Mouse (Mus musculus) neural tube, embryonic 14.5 days (tissue): ENCODE measurements around the gene Exosc10. TPM values are rescaled to one million over a fixed set of nuclear protein-coding genes. Genes with fewer than 3 reads are reported as not detected.

Source experiments
- ATAC-seq: fragments of 200-750 bp; cut with Nextera tagmentation; 2 replicates; pipeline ENCODE4 v1.8.0; 2017; ENCODE audit warnings: low read depth, mild to moderate bottlenecking, moderate TSS enrichment, moderate library complexity
- H3K27ac ChIP-seq: fragments of 300-500 bp; sonication (generic); 2 replicates; pipeline ENCODE4 v1.5.1; 2014; ENCODE audit warnings: low read depth, mild to moderate bottlenecking, control low read depth, low read length, moderate library complexity, mixed read lengths
- H3K27me3 ChIP-seq: fragments of 300-500 bp; sonication (generic); 2 replicates; pipeline ENCODE4 v1.6.1; 2014; ENCODE audit warnings: low read length; ENCODE audit not compliant: control insufficient read depth, insufficient read depth
- H3K36me3 ChIP-seq: fragments of 300-500 bp; sonication (generic); 2 replicates; pipeline ENCODE4 v1.6.1; 2014; ENCODE audit warnings: low read length, mixed read lengths; ENCODE audit not compliant: control insufficient read depth, insufficient read depth
- H3K4me1 ChIP-seq: fragments of 300-500 bp; sonication (generic); 2 replicates; pipeline ENCODE4 v1.6.1; 2014; ENCODE audit warnings: low read length; ENCODE audit not compliant: control insufficient read depth, insufficient read depth
- H3K4me2 ChIP-seq: fragments of 300-500 bp; sonication (generic); 2 replicates; pipeline ENCODE4 v1.6.1; 2014; ENCODE audit warnings: mild to moderate bottlenecking, low read depth, low read length, control low read depth
- H3K4me3 ChIP-seq: fragments of 300-500 bp; sonication (generic); 2 replicates; pipeline ENCODE4 v1.5.1; 2014; ENCODE audit warnings: low read depth, low read length, control low read depth, mixed read lengths
- H3K9ac ChIP-seq: fragments of 300-500 bp; sonication (generic); replicated peaks from 2 replicates; pipeline ENCODE4 v1.6.1; 2014; ENCODE audit warnings: low read depth, mild to moderate bottlenecking, control low read depth, low read length, mixed read lengths
- H3K9me3 ChIP-seq: fragments of 300-500 bp; sonication (generic); 2 replicates; pipeline ENCODE4 v1.6.1; 2016; ENCODE audit warnings: low read length; ENCODE audit not compliant: control insufficient read depth
- WGBS: fragments of 180-500 bp; shearing (Covaris S2); extraction: QIAGEN DNeasy Blood & Tissue Kit; methylation state at CpG from one replicate; pipeline ENCODE4 v1.1.7; 2014; 5-methylcytosine and 5-hydroxymethylcytosine counted together
- polyA plus RNA-seq: library from polyadenylated mRNA; unstranded; fragments of >200 nt; fragmentation: Nextera tagmentation; extraction: Ambion mirVana; gene quantifications from 2 replicates; pipeline ENCODE4 v1.2.1, GENCODE M21; 2014

The Exosc10 gene
- polyA plus RNA-seq, 1 experiment from 2014 or later: 89.1 TPM

DNA sequence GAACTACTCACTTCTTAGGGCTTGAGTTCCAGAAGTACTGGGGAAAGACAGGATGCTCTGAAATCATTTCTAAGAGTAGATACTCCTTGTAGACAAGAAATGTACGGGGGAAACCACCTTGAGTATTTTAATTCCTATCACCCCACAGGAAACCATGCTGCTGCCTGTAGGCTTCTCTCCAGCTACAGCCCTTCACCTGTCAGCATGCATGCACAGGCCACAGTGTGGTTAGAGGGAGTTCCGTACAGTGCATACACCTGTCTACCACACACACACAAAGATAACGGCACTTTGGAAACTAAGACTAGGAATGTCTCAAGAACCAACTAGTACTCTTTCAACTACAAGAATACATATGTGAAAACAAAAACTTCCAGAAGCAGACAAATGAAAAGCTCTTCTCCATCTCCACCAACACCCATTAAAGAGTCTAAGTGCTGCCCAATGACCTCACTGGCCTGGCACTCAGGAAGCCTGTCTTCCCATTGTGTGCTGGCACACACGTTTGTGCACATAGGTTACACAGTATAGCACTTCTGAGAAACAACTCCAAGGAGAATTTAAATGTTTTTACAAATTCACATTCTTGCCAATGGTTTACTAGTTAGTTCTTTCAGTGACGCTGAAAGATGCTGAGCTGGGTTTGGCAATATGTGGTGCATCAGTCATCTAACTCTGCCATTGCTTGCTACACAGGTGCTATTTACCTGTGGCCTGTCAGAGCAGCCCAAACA, 52.6 kb downstream of the Exosc10 start:
- Histone ChIP-seq H3K4me2 (no peak overlapping the region), H3K27ac (no peak overlapping the region), H3K4me1 (peaks cover 7% of the 10 kb centered on the region; the same call in 1 of the 2 replicates), H3K9ac (no peak overlapping the region), H3K36me3 (peaks cover 16% of the 10 kb centered on the region), H3K4me3 (no peak overlapping the region), H3K9me3 (no peaks in the 10 kb centered on the region), H3K27me3 (no peaks in the 10 kb centered on the region)
- no peak for ATAC-seq
- 73% methylated on average over 5 of the region's 5 CpGs for WGBS

GRCm38 (mm10) chr4:148612557-148612956, 54.3 kb downstream of the Exosc10 start:
- no peaks in the 10 kb centered on the region for H3K9me3 ChIP-seq
- no peak for ATAC-seq
- peak overlapping the region; percentile 22; the same call in 1 of the 2 replicates for H3K27ac ChIP-seq
- no peak overlapping the region for H3K9ac ChIP-seq
- H3K4me2 ChIP-seq: no peak overlapping the region
- 23% methylated on average over 4 of the region's 4 CpGs for WGBS
- no peak overlapping the region for H3K4me3 ChIP-seq
- peaks cover 16% of the 10 kb centered on the region for H3K36me3 ChIP-seq
- H3K27me3 ChIP-seq: no peaks in the 10 kb centered on the region
- H3K4me1 ChIP-seq: peaks cover 7% of the 10 kb centered on the region; the same call in 1 of the 2 replicates

DNA sequence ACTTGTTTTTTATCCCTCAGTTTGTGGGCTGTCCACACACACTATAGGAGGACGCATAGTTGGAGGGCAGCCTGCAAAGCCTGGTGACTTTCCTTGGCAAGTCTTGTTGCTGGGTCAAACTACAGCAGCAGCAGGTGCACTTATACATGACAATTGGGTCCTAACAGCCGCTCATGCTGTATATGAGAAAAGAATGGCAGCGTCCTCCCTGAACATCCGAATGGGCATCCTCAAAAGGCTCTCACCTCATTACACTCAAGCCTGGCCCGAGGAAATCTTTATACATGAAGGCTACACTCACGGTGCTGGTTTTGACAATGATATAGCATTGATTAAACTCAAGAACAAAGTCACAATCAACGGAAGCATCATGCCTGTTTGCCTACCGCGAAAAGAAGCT, 55.5 kb downstream of the Exosc10 start:
- H3K9ac ChIP-seq: no peak overlapping the region
- H3K4me1 ChIP-seq: peaks cover 7% of the 10 kb centered on the region; the same call in 1 of the 2 replicates
- H3K4me3 ChIP-seq: no peak overlapping the region
- no peaks in the 10 kb centered on the region for H3K27me3 ChIP-seq
- no peak overlapping the region for H3K4me2 ChIP-seq
- no peak overlapping the region for H3K27ac ChIP-seq
- WGBS: 39% methylated on average over 9 of the region's 9 CpGs
- no peaks in the 10 kb centered on the region for H3K9me3 ChIP-seq
- H3K36me3 ChIP-seq: peaks cover 24% of the 10 kb centered on the region
- 0 out of 2 replicates have a peak, but pooled peaks have one; percentile 21 for ATAC-seq

DNA sequence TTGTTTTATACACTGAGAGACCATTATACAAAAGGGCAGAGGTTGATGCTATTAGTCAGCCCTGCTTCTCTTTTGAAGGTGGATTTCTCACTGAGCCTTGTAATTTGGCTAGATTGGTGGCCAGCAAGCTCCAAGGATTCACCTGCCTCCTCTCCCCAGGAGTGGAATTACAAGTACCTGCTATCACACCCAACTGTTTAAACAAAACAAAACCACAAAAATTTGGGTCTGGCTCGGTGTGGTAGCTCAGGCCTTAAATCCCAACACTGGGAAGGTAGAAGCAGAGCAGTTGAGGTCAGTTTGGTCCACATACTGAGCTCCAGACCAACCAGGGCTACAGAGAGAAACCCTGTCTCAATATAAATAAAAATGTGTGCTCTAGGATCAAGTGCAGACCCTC, 61.6 kb downstream of the Exosc10 start:
- no peak overlapping the region for H3K9ac ChIP-seq
- H3K4me3 ChIP-seq: no peak overlapping the region
- WGBS: 86% methylated on average over 1 of the region's 1 CpGs
- H3K4me1 ChIP-seq: no peaks in the 10 kb centered on the region; the same call in 1 of the 2 replicates
- H3K36me3 ChIP-seq: peaks cover 56% of the 10 kb centered on the region
- no peak overlapping the region for H3K27ac ChIP-seq
- H3K27me3 ChIP-seq: no peaks in the 10 kb centered on the region
- no peak for ATAC-seq
- no peaks in the 10 kb centered on the region for H3K9me3 ChIP-seq
- no peak overlapping the region for H3K4me2 ChIP-seq

GRCm38 (mm10) chr4:148620718-148621117, 62.5 kb downstream of the Exosc10 start:
- Histone ChIP-seq H3K9ac (no peak overlapping the region), H3K27me3 (no peaks in the 10 kb centered on the region), H3K27ac (no peak overlapping the region), H3K9me3 (no peaks in the 10 kb centered on the region), H3K4me3 (no peak overlapping the region), H3K4me2 (no peak overlapping the region), H3K36me3 (peaks cover 55% of the 10 kb centered on the region), H3K4me1 (peaks cover 4% of the 10 kb centered on the region; the same call in 1 of the 2 replicates)
- no peak for ATAC-seq
- WGBS: 98% methylated on average over 1 of the region's 1 CpGs

- ATAC-seq: no peak
Measured at GRCm38 (mm10) chr4:148622485-148622884, 64.3 kb downstream of the Exosc10 start.

DNA sequence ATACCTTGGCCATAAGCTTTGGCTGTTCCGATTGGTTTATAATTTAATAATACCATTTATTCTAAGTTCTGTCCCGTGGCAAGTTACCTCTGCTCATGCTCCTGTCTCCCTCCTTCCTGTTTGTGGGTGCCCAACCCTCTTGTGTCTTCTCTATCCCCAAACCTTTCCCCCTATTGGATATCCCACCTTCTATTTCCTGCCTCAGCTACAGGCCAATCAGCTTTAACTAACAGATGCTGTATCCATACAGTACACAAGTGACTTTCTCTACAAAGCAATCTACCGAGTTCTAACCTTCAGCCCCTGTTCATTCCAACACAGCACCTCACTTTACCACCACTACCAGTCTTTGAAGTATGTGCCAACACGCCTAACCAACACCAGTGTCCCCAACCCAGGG, 65.4 kb downstream of the Exosc10 start:
- no peaks in the 10 kb centered on the region for H3K9me3 ChIP-seq

More at GRCm38 (mm10) chr4:148622485-148622884, 64.3 kb downstream of the Exosc10 start:
- no peak overlapping the region for H3K9ac ChIP-seq
- no peak overlapping the region for H3K27ac ChIP-seq
- H3K36me3 ChIP-seq: peaks cover 54% of the 10 kb centered on the region
- H3K4me3 ChIP-seq: no peak overlapping the region
- H3K9me3 ChIP-seq: no peaks in the 10 kb centered on the region
- peaks cover 7% of the 10 kb centered on the region; the same call in 1 of the 2 replicates for H3K4me1 ChIP-seq
- H3K4me2 ChIP-seq: no peak overlapping the region
- no peaks in the 10 kb centered on the region for H3K27me3 ChIP-seq
- WGBS: 94% methylated on average over 4 of the region's 4 CpGs

DNA sequence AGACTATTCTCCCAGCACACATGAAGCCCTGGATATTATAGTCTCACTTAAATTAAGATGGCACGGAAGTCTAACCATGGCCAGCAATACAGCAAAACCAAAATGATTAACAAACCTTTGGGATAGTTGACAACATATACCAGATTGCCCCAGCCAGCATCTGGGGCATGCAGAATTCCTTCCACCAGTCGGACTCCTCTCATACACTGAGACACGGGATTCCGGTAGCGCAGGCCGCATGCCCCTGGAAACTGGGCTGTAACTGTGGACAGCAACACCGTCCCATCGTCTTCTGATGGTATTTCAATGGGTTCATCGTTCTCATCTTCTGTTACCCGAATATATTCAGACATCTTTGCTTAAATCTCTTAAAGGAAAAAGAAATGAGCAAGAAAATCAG, 66.8 kb downstream of the Exosc10 start:
- Histone ChIP-seq H3K4me1 (peaks cover 7% of the 10 kb centered on the region; the same call in 1 of the 2 replicates), H3K36me3 (peaks cover 34% of the 10 kb centered on the region), H3K27me3 (no peaks in the 10 kb centered on the region), H3K9ac (no peak overlapping the region; the same call in 1 of the 2 replicates), H3K4me3 (no peak overlapping the region), H3K27ac (no peak overlapping the region), H3K9me3 (no peaks in the 10 kb centered on the region), H3K4me2 (peak overlapping the region; percentile 97; the same call in 1 of the 2 replicates)
- no peak for ATAC-seq
- WGBS: 90% methylated on average over 10 of the region's 10 CpGs

More for the DNA sequence above, 65.4 kb downstream of the Exosc10 start:
- H3K27ac ChIP-seq: no peak overlapping the region
- no peak overlapping the region for H3K9ac ChIP-seq
- WGBS: 90% methylated on average over 4 of the region's 4 CpGs
- H3K4me3 ChIP-seq: no peak overlapping the region
- peaks cover 48% of the 10 kb centered on the region for H3K36me3 ChIP-seq
- no peak for ATAC-seq
- peaks cover 7% of the 10 kb centered on the region; the same call in 1 of the 2 replicates for H3K4me1 ChIP-seq
- no peaks in the 10 kb centered on the region for H3K27me3 ChIP-seq
- no peak overlapping the region for H3K4me2 ChIP-seq
